Mouse (Mus musculus): ENCODE data around the gene Aipl1.

DNA sequence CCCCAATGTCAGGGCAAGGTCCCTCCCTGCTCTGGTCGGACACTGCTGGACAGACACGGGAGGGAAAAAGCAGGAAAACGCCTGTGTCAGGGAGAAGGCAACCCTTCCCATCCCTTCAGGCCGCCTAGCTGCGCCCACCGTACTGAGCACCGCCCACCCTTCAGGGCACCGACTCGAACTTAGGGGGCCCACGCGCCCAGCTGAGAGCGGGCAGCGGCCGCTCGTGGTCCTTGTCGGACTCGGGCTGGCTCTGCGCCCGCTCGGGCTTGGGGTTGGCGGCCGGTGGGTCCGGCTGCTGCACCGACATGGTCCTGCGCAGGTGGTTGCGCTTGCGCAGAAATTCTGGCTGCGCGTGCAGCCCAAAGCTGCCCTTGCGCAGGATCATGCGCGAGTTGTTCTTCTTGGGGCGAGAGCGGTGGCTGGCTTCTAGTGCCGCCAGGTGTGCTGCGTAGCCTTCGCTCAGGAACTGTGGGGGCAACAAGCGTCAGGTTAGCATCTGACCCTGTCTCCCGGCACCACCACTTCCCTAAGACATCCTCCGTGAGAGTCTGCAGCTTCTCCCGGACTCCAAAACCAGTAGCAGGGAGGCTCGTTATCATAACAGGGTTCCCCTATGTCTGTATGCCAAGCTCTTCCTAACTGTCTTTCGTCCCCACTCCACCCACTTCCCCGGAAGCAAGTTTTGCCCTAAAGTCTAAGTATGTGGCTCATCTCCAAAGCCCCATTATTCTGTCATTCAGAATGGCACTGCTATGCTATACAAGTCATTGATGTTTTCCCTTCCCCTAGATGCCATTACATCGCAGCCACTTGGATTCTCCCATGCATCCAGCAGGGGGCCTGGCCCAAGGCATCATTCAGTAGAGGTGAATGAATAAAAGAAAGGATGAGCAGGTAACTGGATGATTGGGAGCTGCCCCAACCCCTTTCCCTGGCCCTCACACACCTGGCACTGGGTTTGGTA lies 13.9 kb upstream of the Aipl1 start:
- peak; percentile 26 for TF ChIP-seq CTCF (IDR thresholded peaks at IDR 0.05)
- no peak for TF ChIP-seq EP300 (IDR thresholded peaks at IDR 0.05; ENCODE audit: insufficient read depth, low read depth, low read length)
